Mouse (Mus musculus): ENCODE data around the gene Osgepl1.
"Not testable (repeated sequence)": the region's sequence is repeated elsewhere in the genome, so short reads cannot be mapped to it uniquely, and the experiment has no call there.

Osgepl1 gene

GRCm38 (mm10) chr1:53312989-53313967 is at the start of gene Osgepl1:
Osgepl1 (plus strand) TSS chr1:53313624.
- DNase-seq (ENCODE audit: low read depth, low spot score) = peak; percentile 72

GRCm38 (mm10) chr1:53264958-53265612 is 48.3 kb upstream of the Osgepl1 start:
- not testable (repeated sequence) for DNase-seq (ENCODE audit: low read depth, low spot score)

GRCm38 (mm10) chr1:53269901-53270300 is 43.5 kb upstream of the Osgepl1 start:
- no peak for DNase-seq (ENCODE audit: low read depth, low spot score)

GRCm38 (mm10) chr1:53272646-53273045 is 40.8 kb upstream of the Osgepl1 start:
- DNase-seq (ENCODE audit: low read depth, low spot score) = peak; percentile 14

GRCm38 (mm10) chr1:53291197-53291596 is 22.2 kb upstream of the Osgepl1 start:
- DNase-seq (ENCODE audit: low read depth, low spot score) = no peak

- peak; percentile 88 for DNase-seq (ENCODE audit: low read depth, low spot score)
Measured at GRCm38 (mm10) chr1:53296581-53297383, 16.6 kb upstream of the Osgepl1 start, which contains the start of the genes Pms1, Ormdl1 and Gm28778. Pms1 (minus strand) TSS chr1:53297018. Ormdl1 (plus strand) TSS chr1:53297095. Gm28778 (plus strand) TSS chr1:53297111.

GRCm38 (mm10) chr1:53300506-53300905 is 12.9 kb upstream of the Osgepl1 start:
- no peak for DNase-seq (ENCODE audit: low read depth, low spot score)

- DNase-seq (ENCODE audit: low read depth, low spot score) = no peak
Measured at GRCm38 (mm10) chr1:53321662-53322344, 8.4 kb downstream of the Osgepl1 start.

- DNase-seq (ENCODE audit: low read depth, low spot score) = no peak
Measured at GRCm38 (mm10) chr1:53323254-53323653, 9.8 kb downstream of the Osgepl1 start.

GRCm38 (mm10) chr1:53324277-53324676 is 10.9 kb downstream of the Osgepl1 start:
- no peak for DNase-seq (ENCODE audit: low read depth, low spot score)

GRCm38 (mm10) chr1:53324827-53325494 is 11.5 kb downstream of the Osgepl1 start:
- DNase-seq (ENCODE audit: low read depth, low spot score) = no peak

GRCm38 (mm10) chr1:53333527-53333926 is 20.1 kb downstream of the Osgepl1 start:
- not testable (repeated sequence) for DNase-seq (ENCODE audit: low read depth, low spot score)

- DNase-seq (ENCODE audit: low read depth, low spot score) = no peak
Measured at GRCm38 (mm10) chr1:53335465-53335864, 22.0 kb downstream of the Osgepl1 start.

- not testable (repeated sequence) for DNase-seq (ENCODE audit: low read depth, low spot score)
Measured at GRCm38 (mm10) chr1:53337403-53337802, 24.0 kb downstream of the Osgepl1 start.

- DNase-seq (ENCODE audit: low read depth, low spot score) = no peak
Measured at GRCm38 (mm10) chr1:53341071-53341470, 27.6 kb downstream of the Osgepl1 start.

- peak; percentile 94 for DNase-seq (ENCODE audit: low read depth, low spot score)
Measured at GRCm38 (mm10) chr1:53352327-53353261, 39.2 kb downstream of the Osgepl1 start, which contains the start of the genes Asdurf, Gm28551 and Asnsd1. Asdurf (minus strand) TSS chr1:53352619. Gm28551 (minus strand) TSS chr1:53352667. Asnsd1 (minus strand) TSS chr1:53352752.

GRCm38 (mm10) chr1:53358988-53359387 is 45.6 kb downstream of the Osgepl1 start:
- no peak for DNase-seq (ENCODE audit: low read depth, low spot score)

Data from retina, postnatal 7 days (tissue).